Mouse (Mus musculus) megakaryocyte, embryonic 14.5 days (primary cell): ENCODE measurements around the gene Olfr358.

ENCODE experiments used
- FLI1 ChIP-seq: IDR thresholded peaks from 2 replicates; pipeline ENCODE4 v1.6.1; 2012; ENCODE audit warnings: low read length, inconsistent platforms, mixed read lengths
- GATA1 ChIP-seq: IDR thresholded peaks from 3 replicates; pipeline ENCODE4 v1.6.1; 2012; ENCODE audit warnings: mixed read lengths, low read length, inconsistent platforms, borderline replicate concordance

DNA sequence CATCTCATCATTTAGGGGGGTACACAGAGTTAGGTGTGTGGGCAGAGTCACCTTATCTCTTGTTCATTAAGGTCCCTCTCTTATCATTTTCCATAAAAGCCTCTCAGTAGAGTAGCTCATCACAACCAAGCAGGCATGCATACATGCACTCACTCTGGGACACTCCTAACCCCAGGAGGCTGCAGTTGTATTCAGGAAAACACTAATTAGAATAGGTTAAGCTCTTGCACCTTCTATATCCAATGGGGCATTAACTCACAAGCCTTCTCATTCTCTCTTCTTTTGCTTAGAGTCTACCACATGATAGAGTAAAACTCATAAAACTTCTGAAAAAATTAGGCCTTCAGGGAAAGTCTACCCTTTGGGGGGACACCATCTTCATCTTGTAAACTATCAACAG lies at the start of gene Olfr358:
- TF ChIP-seq GATA1 = no peak
- TF ChIP-seq FLI1 = no peak
